Mouse (Mus musculus) thymus, adult 2 months (tissue): ENCODE results near the gene Rapsn.

ENCODE experiments used
- CTCF ChIP-seq: fragments of 200-500 bp; IDR thresholded peaks from 2 replicates; pipeline ENCODE4 v1.5.1; 2012; ENCODE audit warnings: mild to moderate bottlenecking, control low read depth, low read length, moderate library complexity, borderline replicate concordance; ENCODE audit not compliant: control insufficient read depth, poor library complexity, insufficient read depth; ENCODE audit errors: extremely low read depth
- POLR2A ChIP-seq: fragments of 200-500 bp; IDR thresholded peaks from 2 replicates; pipeline ENCODE4 v1.6.1; 2012; ENCODE audit warnings: mild to moderate bottlenecking, low read length, control low read depth, moderate library complexity; ENCODE audit not compliant: control insufficient read depth, poor library complexity, insufficient read depth; ENCODE audit errors: extremely low read depth

GRCm38 (mm10) chr2:91033000-91033399 lies 2.4 kb upstream of the Rapsn start:
- no peak for TF ChIP-seq CTCF
- TF ChIP-seq POLR2A: no peak
